Mouse (Mus musculus): Measurements from ENCODE around the gene Rnf115. TPM values are rescaled to one million over a fixed set of nuclear protein-coding genes. Genes with fewer than 3 reads are reported as not detected.

Gene Rnf115
- polyA plus RNA-seq, 1 experiment from 2014 or later = 74.8 TPM

DNA sequence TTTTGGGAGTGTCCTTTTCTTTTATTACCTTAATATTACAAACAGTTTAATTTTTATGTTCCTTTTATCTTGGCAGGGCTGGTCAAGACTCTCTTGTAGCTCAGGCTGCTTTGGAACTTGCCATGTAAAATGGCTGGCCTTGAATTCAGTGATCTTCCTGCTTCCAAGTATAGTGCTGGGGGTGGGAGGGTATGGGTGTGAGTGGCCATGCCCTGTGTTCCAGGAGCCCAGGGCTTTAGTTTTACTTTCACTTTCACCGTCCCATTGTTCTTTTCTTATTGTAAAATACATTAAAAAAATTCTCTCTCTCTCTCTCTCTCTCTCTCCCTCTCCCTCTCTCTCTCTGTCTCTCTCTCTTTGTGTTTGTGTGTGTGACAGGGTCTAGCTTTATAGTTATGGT is 37.1 kb downstream of the Rnf115 start:
- ChIA-PET POLR2A (interaction anchor here (0.7 to 1.1 kb wide), 2 partner anchors 10 to 81 kb away, joined by 4 to 6 read pairs; no protein-coding TSS in a partner anchor), CTCF (interaction anchor here (1.0 to 6.3 kb wide), 5 partner anchors 10 to 38 kb away, joined by 3 to 45 read pairs (median 4); no protein-coding TSS in a partner anchor)
- H3K27me3 ChIP-seq = no peaks in the 10 kb centered on the region
- TF ChIP-seq CTCF (IDR thresholded peaks at IDR 0.05) = no peak
- in situ Hi-C loops (cut with MboI; ENCODE audit: low pct_unique_long_range_greater_than_20kb) = no loop called here
- no peak for DNase-seq (ENCODE audit: low read depth, low spot score)
- no peak for ATAC-seq

DNA sequence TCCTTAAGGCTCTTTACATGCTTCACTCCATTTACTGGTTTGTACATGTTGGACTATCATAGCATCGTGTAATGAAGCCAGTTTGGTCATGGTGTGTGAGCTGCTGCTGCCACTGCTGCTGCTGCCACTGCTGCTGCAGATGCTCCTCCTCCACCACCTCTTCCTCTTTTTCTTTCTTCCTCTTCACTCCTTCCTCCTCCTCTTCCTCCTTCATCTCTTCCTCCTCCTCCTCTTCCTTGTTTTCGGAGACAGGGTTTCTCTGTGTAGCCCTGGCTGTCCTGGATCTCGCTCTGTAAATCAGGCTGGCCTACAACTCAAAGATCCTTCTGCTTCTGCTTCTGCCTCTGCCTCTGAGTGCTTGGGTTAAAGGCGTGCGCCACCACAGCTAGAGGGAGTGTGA is 42.5 kb downstream of the Rnf115 start:
- in situ Hi-C loops (cut with MboI; ENCODE audit: low pct_unique_long_range_greater_than_20kb) = no loop called here
- TF ChIP-seq CTCF (IDR thresholded peaks at IDR 0.05) = no peak
- no peak for DNase-seq (ENCODE audit: low read depth, low spot score)
- no peaks in the 10 kb centered on the region for H3K27me3 ChIP-seq
- no peak for ATAC-seq
- ChIA-PET CTCF (interaction anchor here (0.9 to 1.5 kb wide), 4 partner anchors 13 to 32 kb away, joined by 3 to 5 read pairs (median 4); no protein-coding TSS in a partner anchor), POLR2A (no interaction called here)

DNA sequence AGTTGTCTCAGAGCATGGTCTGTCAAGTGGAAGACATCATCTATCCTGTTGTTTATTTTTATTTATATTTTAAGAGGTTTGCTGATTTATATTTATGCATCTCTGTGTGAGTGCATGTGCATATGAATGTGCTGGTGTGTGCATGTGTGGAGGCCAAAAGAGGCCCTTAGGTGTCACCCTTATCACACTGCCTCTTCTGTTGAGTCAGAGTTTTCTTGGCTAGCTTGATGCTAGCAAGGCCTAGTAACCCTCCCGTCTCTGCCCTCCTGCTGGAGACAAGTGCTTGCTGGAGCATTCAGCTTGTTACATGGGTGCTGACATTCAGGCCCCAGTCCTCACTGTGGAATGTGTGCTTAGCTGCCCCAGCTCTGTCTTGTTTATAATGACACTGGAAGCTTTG is 45.5 kb downstream of the Rnf115 start:
- CTCF ChIA-PET = interaction anchor here (0.8 to 5.7 kb wide), 17 partner anchors 9 to 102 kb away, joined by 3 to 45 read pairs (median 4); no protein-coding TSS in a partner anchor
- DNase-seq (ENCODE audit: low read depth, low spot score) = no peak
- peak; percentile 61 for TF ChIP-seq CTCF (IDR thresholded peaks at IDR 0.05)

DNA sequence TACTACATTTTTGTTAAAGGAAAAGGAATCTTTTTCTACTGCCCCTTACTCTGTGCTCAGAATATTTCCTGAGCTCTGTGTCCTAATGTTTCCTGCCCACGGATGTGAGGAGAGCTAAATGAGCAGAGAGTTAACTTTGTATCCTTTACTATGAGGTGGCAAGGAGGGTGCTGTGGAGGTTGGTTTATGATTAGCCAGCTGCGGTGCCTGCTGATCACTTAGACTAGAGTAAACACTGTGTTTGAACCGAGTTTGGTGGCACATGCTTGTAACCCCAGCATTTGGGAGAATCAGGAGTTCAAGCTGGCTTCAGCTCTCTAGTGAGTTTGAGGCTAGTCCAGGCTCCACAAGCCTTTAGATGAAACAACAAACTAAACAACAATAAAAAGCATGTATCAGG is 49.7 kb downstream of the Rnf115 start:
- in situ Hi-C loops (cut with MboI; ENCODE audit: low pct_unique_long_range_greater_than_20kb) = no loop called here
- no peak for TF ChIP-seq CTCF (IDR thresholded peaks at IDR 0.05)
- ChIA-PET POLR2A (interaction anchor here (0.7 kb wide), 1 partner anchor 128 kb away, joined by 4 read pairs; the partner anchor contains the start of gene Gpr89), CTCF (interaction anchor here (1.0 to 5.7 kb wide), 3 partner anchors 13 to 48 kb away, joined by 3 to 45 read pairs (median 4); no protein-coding TSS in a partner anchor)
- DNase-seq (ENCODE audit: low read depth, low spot score) (no peak), ATAC-seq (peak; percentile 84)
- no peaks in the 10 kb centered on the region for H3K27me3 ChIP-seq

More for the DNA sequence above, 45.5 kb downstream of the Rnf115 start:
- POLR2A ChIA-PET = interaction anchor here (0.6 kb wide), 1 partner anchor 41 kb away, joined by 3 read pairs; no protein-coding TSS in a partner anchor
- no peaks in the 10 kb centered on the region for H3K27me3 ChIP-seq
- in situ Hi-C loops (cut with MboI; ENCODE audit: low pct_unique_long_range_greater_than_20kb) = no loop called here
- peak; percentile 36 for ATAC-seq

DNA sequence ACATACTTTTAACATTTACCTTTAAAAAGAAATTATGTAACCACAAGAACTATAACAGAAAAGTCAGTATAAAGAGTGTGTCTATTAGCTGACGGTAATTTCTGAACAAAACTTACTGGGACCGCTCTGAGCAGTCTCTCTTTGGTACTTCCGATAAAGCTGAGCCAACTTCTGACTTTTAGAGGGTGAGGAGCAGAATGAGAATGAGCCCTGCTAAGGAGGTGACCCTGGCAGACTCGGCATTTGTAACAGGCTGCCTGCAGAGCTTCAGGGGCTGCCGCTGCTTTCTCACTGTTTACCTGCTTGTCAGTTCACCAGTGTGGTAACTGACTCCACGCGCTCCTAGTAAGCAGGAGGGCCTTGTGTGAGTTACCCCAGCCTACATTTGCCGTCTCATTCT is 54.8 kb downstream of the Rnf115 start:
- in situ Hi-C loops (cut with MboI; ENCODE audit: low pct_unique_long_range_greater_than_20kb) = no loop called here
- ChIA-PET POLR2A (no interaction called here), CTCF (interaction anchor here (0.7 to 2.0 kb wide), 4 partner anchors 9 to 47 kb away, joined by 3 to 8 read pairs (median 3); partner anchors contain the start of genes Cd160 and Pdzk1)
- no peak for DNase-seq (ENCODE audit: low read depth, low spot score)
- no peak for ATAC-seq
- no peak for TF ChIP-seq CTCF (IDR thresholded peaks at IDR 0.05)
- H3K27me3 ChIP-seq = no peaks in the 10 kb centered on the region

DNA sequence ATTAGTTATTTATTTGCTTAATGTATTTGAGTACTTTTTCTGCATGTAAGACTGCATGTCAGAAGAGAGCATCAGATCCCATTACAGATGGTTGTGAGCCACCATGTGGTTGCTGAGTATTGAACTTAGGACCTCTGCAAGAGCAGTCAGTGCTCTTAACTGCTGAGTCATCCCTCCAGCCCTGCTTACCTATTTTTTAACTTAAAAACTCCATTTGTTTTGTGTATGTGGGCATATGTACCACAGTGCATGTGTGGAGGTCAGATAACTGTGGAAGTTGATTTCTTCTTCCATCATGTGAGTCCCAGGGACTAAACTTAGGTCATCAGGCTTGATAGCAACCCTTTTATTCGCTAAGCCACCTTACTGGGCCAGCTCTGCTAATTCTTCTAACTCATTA is 60.3 kb downstream of the Rnf115 start:
- CTCF ChIA-PET = interaction anchor here (1.3 kb wide), 1 partner anchor 9 kb away, joined by 3 read pairs; no protein-coding TSS in a partner anchor
- ATAC-seq = no peak
- DNase-seq (ENCODE audit: low read depth, low spot score) = no peak
- POLR2A ChIA-PET = no interaction called here
- no peaks in the 10 kb centered on the region for H3K27me3 ChIP-seq
- in situ Hi-C loops (cut with MboI; ENCODE audit: low pct_unique_long_range_greater_than_20kb) = no loop called here
- TF ChIP-seq CTCF (IDR thresholded peaks at IDR 0.05) = no peak

DNA sequence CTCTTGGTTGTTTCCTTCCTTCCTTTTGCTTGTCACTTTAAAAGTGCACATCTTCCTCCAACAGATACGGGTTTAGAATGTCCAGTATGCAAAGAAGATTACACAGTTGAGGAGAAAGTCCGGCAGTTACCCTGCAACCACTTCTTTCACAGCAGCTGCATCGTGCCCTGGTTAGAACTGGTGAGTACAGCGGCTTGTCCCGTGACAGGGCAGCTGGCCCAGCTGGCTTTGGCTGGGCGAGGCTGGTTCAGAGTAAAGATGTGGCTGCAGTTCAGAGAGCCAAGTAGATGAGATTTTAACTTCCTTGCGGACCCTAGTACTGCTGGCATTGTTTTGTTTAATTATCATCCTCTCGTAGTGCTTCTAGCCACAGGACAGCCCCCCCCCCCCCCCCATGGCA is 61.0 kb downstream of the Rnf115 start:
- H3K27me3 ChIP-seq = no peaks in the 10 kb centered on the region
- no peak for TF ChIP-seq CTCF (IDR thresholded peaks at IDR 0.05)
- in situ Hi-C loops (cut with MboI; ENCODE audit: low pct_unique_long_range_greater_than_20kb) = no loop called here
- CTCF ChIA-PET = interaction anchor here (1.3 kb wide), 1 partner anchor 10 kb away, joined by 3 read pairs; no protein-coding TSS in a partner anchor
- no peak for ATAC-seq
- POLR2A ChIA-PET = interaction anchor here (0.5 kb wide), 1 partner anchor 19 kb away, joined by 3 read pairs; no protein-coding TSS in a partner anchor
- DNase-seq (ENCODE audit: low read depth, low spot score) = no peak

DNA sequence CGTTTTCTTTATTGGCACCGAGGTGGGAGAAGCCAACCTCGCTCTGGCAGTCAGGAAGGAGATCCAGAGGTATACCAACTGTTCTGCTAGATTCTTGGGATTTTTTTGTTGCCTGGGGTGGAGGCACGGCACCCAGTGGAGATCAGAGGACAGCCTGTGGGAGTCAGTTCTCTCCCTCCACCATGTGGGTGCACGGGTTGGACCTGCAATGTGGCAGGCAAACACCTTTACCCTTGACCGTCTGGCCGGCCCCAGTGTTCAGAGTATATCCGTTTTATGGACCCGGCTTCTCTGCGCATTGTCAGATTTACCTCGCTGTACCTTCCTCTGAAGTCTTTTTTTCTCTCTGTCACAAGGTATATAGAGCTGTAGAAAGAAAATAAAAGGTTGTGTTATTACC is 72.8 kb downstream of the Rnf115 start:
- no peak for ATAC-seq
- TF ChIP-seq CTCF (IDR thresholded peaks at IDR 0.05) = no peak
- H3K27me3 ChIP-seq = no peaks in the 10 kb centered on the region
- DNase-seq (ENCODE audit: low read depth, low spot score) = no peak
- ChIA-PET CTCF (interaction anchor here (4.5 kb wide), 1 partner anchor 12 kb away, joined by 28 read pairs; no protein-coding TSS in a partner anchor), POLR2A (no interaction called here)
- in situ Hi-C loops (cut with MboI; ENCODE audit: low pct_unique_long_range_greater_than_20kb) = no loop called here

DNA sequence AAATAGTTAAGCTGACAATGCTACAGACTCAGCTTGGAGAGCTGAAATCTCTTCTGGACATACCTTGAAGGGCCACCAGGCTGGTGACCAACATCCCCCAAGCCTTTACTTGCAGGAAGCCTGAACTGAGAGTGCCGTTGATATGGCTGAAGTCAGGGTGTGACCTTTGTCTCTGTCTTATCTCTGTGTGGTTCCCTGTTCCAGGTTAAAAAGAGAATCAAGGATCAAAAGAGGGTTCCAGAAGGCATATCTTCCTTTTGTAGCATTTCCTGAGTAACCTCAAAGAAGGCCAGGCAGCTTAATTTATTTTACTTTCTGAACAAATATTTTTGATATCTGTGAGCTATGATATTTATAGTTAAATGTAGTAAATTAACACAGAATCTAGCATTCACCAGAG is 74.8 kb downstream of the Rnf115 start:
- ChIA-PET POLR2A (interaction anchor here (1.8 kb wide), 1 partner anchor 9 kb away, joined by 4 read pairs; no protein-coding TSS in a partner anchor), CTCF (interaction anchor here (0.7 to 4.5 kb wide), 6 partner anchors 9 to 37 kb away, joined by 3 to 28 read pairs (median 3); no protein-coding TSS in a partner anchor)
- DNase-seq (ENCODE audit: low read depth, low spot score) (no peak), ATAC-seq (no peak)
- no peak for TF ChIP-seq CTCF (IDR thresholded peaks at IDR 0.05)
- no peaks in the 10 kb centered on the region for H3K27me3 ChIP-seq
- in situ Hi-C loops (cut with MboI; ENCODE audit: low pct_unique_long_range_greater_than_20kb) = no loop called here

DNA sequence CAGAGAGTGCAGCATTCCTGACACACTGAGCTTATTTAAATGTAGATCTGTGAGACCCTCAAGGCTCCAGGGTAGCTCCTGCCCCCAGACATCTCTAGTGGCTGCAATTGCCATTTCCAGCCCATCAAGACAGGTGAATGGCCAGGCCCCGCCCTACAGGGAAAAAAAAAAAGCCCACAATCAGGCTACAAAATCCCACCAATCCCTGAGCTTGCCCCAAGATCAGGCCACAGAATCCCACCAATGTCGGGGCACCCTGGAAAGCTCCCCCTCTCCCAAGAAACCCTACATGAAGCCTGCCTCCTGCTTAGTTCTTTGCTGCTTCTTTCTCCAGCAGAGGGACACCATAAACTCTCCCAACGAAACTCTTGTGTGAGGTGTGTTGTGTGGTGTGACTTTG is 80.7 kb downstream of the Rnf115 start:
- DNase-seq (ENCODE audit: low read depth, low spot score) = no peak
- POLR2A ChIA-PET = interaction anchor here (0.6 to 1.0 kb wide), 2 partner anchors 19 to 48 kb away, joined by 3 read pairs; no protein-coding TSS in a partner anchor
- CTCF ChIA-PET = interaction anchor here (0.8 to 1.8 kb wide), 3 partner anchors 9 to 35 kb away, joined by 3 to 6 read pairs (median 5); no protein-coding TSS in a partner anchor
- ATAC-seq = no peak
- no peaks in the 10 kb centered on the region for H3K27me3 ChIP-seq
- no peak for TF ChIP-seq CTCF (IDR thresholded peaks at IDR 0.05)
- in situ Hi-C loops (cut with MboI; ENCODE audit: low pct_unique_long_range_greater_than_20kb) = no loop called here

DNA sequence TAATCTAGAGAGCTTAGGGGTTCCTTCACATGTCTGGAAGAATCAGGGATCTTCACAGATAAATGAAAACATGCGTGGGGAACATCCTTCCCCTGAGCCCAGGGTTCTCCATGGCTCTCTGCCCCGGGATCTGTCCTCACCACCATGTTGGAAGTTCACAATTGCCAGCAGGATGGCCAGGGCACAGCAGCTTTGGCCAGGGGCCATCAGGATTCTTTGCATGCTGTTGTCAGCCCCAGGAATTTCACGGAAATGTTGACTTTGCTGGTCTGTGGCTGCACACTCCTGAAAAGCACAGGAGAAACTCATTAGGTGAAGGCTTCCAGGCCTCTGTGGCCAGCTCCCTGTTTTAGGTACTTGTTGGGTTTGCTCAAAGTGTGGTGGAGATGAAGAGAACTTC is 81.2 kb downstream of the Rnf115 start:
- in situ Hi-C loops (cut with MboI; ENCODE audit: low pct_unique_long_range_greater_than_20kb) = no loop called here
- no peak for TF ChIP-seq CTCF (IDR thresholded peaks at IDR 0.05)
- H3K27me3 ChIP-seq = no peaks in the 10 kb centered on the region
- peak; percentile 33 for ATAC-seq
- POLR2A ChIA-PET = interaction anchor here (0.6 to 1.3 kb wide), 4 partner anchors 10 to 48 kb away, joined by 3 read pairs; no protein-coding TSS in a partner anchor
- CTCF ChIA-PET = interaction anchor here (1.5 to 1.8 kb wide), 2 partner anchors 10 to 35 kb away, joined by 5 to 6 read pairs; no protein-coding TSS in a partner anchor
- DNase-seq (ENCODE audit: low read depth, low spot score) = peak; percentile 31
